Mouse (Mus musculus) G1E (cell line): ENCODE results near the gene Ntpcr.

ENCODE experiments used
- CTCF ChIP-seq: IDR thresholded peaks from 2 replicates; pipeline ENCODE4 v1.5.1; 2012; ENCODE audit warnings: low read depth, low read length, inconsistent platforms, mixed read lengths
- GATA1 ChIP-seq: IDR thresholded peaks from 2 replicates; pipeline ENCODE4 v1.6.1; 2012; ENCODE audit warnings: borderline replicate concordance, low read length, inconsistent platforms, mixed read lengths

DNA sequence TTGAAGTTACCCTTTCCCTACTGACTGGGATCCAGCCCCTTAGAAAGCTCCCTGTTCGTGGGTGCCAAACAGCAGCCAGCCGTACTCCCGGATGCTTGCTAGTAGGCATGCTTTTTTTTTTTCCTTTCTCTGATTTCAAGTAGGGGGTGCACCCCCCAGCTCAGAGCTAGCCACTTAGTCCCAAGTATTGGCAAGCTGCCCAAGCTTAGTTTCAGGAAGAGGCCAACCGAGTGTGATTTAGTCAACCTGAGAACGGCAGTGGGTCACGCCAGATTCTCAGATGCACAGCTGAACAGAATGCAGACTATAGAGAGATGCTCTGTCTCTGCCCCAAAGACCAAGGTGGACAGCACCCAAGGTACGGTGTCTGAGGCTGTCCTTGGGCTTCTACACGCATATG is 21.1 kb downstream of the Ntpcr start:
- TF ChIP-seq CTCF (no peak), GATA1 (no peak)
